Mouse (Mus musculus) MEL (cell line): ENCODE data around the gene Nr3c2. TPM values are rescaled to one million over a fixed set of nuclear protein-coding genes. Genes with fewer than 3 reads are reported as not detected.

Source experiments
- DNase-seq: peaks from one replicate; pipeline ENCODE4 v3.0.0; 2011; ENCODE audit warnings: low read depth, low spot score
- H3K27ac ChIP-seq: 2 replicates; pipeline ENCODE4 v1.5.1; 2012; ENCODE audit warnings: low read depth, mild to moderate bottlenecking, control low read depth, low read length, moderate library complexity; ENCODE audit not compliant: control insufficient read depth
- H3K27me3 ChIP-seq, 2 experiments: fragments of 150-350 bp in 1 of 2; sonication (generic) in 1 of 2; 2 replicates each; pipeline ENCODE4 v1.6.1; 2012; ENCODE audit warnings: low read length in 2 of 2, mild to moderate bottlenecking in 2 of 2, improper control_type of control experiment in 1 of 2, moderate library complexity in 1 of 2; ENCODE audit not compliant: insufficient read depth in 2 of 2, control insufficient read depth in 1 of 2
- H3K36me3 ChIP-seq, 2 experiments: 2 replicates each; pipeline ENCODE4 v1.6.1; 2012 to 2014; ENCODE audit warnings: low read length in 2 of 2, improper control_type of control experiment in 1 of 2, inconsistent platforms in 1 of 2, mild to moderate bottlenecking in 1 of 2; ENCODE audit not compliant: insufficient read depth in 2 of 2, control insufficient read depth in 1 of 2
- H3K4me1 ChIP-seq, 2 experiments: fragments of 150-350 bp in 1 of 2; sonication (generic) in 1 of 2; 2 replicates each; pipeline ENCODE4 v1.6.1; 2012; ENCODE audit warnings: low read length in 2 of 2, improper control_type of control experiment in 1 of 2, mild to moderate bottlenecking in 1 of 2; ENCODE audit not compliant: insufficient read depth in 2 of 2, control insufficient read depth in 1 of 2
- H3K4me3 ChIP-seq, 2 experiments: fragments of 150-350 bp in 1 of 2; sonication (generic) in 1 of 2; 2 replicates each; pipeline ENCODE4 v1.5.1; 2012; ENCODE audit warnings: low read depth in 2 of 2, low read length in 2 of 2, mild to moderate bottlenecking in 2 of 2, moderate library complexity in 2 of 2, control low read depth in 1 of 2, improper control_type of control experiment in 1 of 2; ENCODE audit not compliant: control insufficient read depth in 1 of 2, insufficient read depth in 1 of 2
- H3K79me2 ChIP-seq: 2 replicates; pipeline ENCODE4 v1.6.1; 2012; ENCODE audit warnings: mild to moderate bottlenecking, low read length, moderate library complexity; ENCODE audit not compliant: control insufficient read depth, poor library complexity, insufficient read depth
- H3K9ac ChIP-seq: 2 replicates; pipeline ENCODE4 v1.6.1; 2012; ENCODE audit warnings: low read depth, mild to moderate bottlenecking, control low read depth, low read length, moderate library complexity; ENCODE audit not compliant: control insufficient read depth, poor library complexity, severe bottlenecking
- H3K9me3 ChIP-seq: fragments of 150-350 bp; sonication (generic); replicated peaks from 2 replicates; pipeline ENCODE4 v1.6.1; 2012; ENCODE audit warnings: mild to moderate bottlenecking, low read length, improper control_type of control experiment, moderate library complexity; ENCODE audit not compliant: insufficient read depth
- CHD1 ChIP-seq: IDR thresholded peaks from 2 replicates; pipeline ENCODE4 v1.6.1; 2012; ENCODE audit warnings: low read depth, mild to moderate bottlenecking, inconsistent platforms, low read length, improper control_type of control experiment
- CHD2 ChIP-seq: IDR thresholded peaks from 2 replicates; pipeline ENCODE4 v1.6.1; 2011; ENCODE audit warnings: low read length, improper control_type of control experiment
- CTCF ChIP-seq, 3 experiments: IDR thresholded peaks in 2 of 3; conservative IDR thresholded peaks in 1 of 3; 2 replicates each; pipeline ENCODE4 v1.5.1; 2011 to 2012; ENCODE audit warnings: low read length in 3 of 3, low read depth in 2 of 3, mild to moderate bottlenecking in 2 of 3, improper control_type of control experiment in 1 of 3, inconsistent platforms in 1 of 3, mixed read lengths in 1 of 3, moderate library complexity in 1 of 3; ENCODE audit not compliant: control insufficient read depth in 1 of 3, insufficient read depth in 1 of 3, poor library complexity in 1 of 3, severe bottlenecking in 1 of 3
- ELF1 ChIP-seq: IDR thresholded peaks from 2 replicates; pipeline ENCODE4 v1.6.1; 2014; ENCODE audit warnings: low read depth, mild to moderate bottlenecking, inconsistent platforms, low read length, improper control_type of control experiment, moderate library complexity
- EP300 ChIP-seq, 2 experiments: IDR thresholded peaks; 2 replicates each; pipeline ENCODE4 v1.6.1; 2011; ENCODE audit warnings: improper control_type of control experiment in 2 of 2, low read length in 2 of 2, low read depth in 1 of 2, mild to moderate bottlenecking in 1 of 2
- GABPA ChIP-seq: IDR thresholded peaks from 2 replicates; pipeline ENCODE4 v1.6.1; 2012; ENCODE audit warnings: low read depth, mild to moderate bottlenecking, inconsistent platforms, low read length, improper control_type of control experiment, moderate library complexity
- GATA1 ChIP-seq: IDR thresholded peaks from 2 replicates; pipeline ENCODE4 v1.6.1; 2011; ENCODE audit warnings: low read depth, low read length, improper control_type of control experiment
- JUND ChIP-seq: IDR thresholded peaks from 2 replicates; pipeline ENCODE4 v1.6.1; 2011; ENCODE audit warnings: low read depth, mild to moderate bottlenecking, improper control_type of control experiment, low read length
- KAT2A ChIP-seq: conservative IDR thresholded peaks from 2 replicates; pipeline ENCODE4 v1.6.1; 2012; ENCODE audit warnings: low read depth, low read length, improper control_type of control experiment, inconsistent platforms
- MAX ChIP-seq: IDR thresholded peaks from 2 replicates; pipeline ENCODE4 v1.6.1; 2011; ENCODE audit warnings: low read length, improper control_type of control experiment
- MEF2A ChIP-seq: IDR thresholded peaks from 2 replicates; pipeline ENCODE4 v1.6.1; 2014; ENCODE audit warnings: low read depth, mild to moderate bottlenecking, inconsistent platforms, low read length, improper control_type of control experiment; ENCODE audit not compliant: poor library complexity, insufficient replicate concordance, severe bottlenecking; ENCODE audit errors: extremely low read depth
- MXI1 ChIP-seq: IDR thresholded peaks from 2 replicates; pipeline ENCODE4 v1.6.1; 2011; ENCODE audit warnings: mild to moderate bottlenecking, low read depth, low read length, improper control_type of control experiment
- MYC ChIP-seq: IDR thresholded peaks from 2 replicates; pipeline ENCODE4 v1.6.1; 2011; ENCODE audit warnings: low read depth, mild to moderate bottlenecking, low read length, improper control_type of control experiment, moderate library complexity
- NELFE ChIP-seq: IDR thresholded peaks from 2 replicates; pipeline ENCODE4 v1.6.1; 2011; ENCODE audit warnings: low read depth, low read length, improper control_type of control experiment
- POLR2A ChIP-seq, 2 experiments: IDR thresholded peaks; 2 replicates each; pipeline ENCODE4 v1.6.1; 2011 to 2012; ENCODE audit warnings: low read length in 2 of 2, mild to moderate bottlenecking in 2 of 2, control low read depth in 1 of 2, improper control_type of control experiment in 1 of 2, low read depth in 1 of 2, moderate library complexity in 1 of 2; ENCODE audit not compliant: control insufficient read depth in 1 of 2, insufficient read depth in 1 of 2, poor library complexity in 1 of 2
- POLR2AphosphoS2 ChIP-seq: IDR thresholded peaks from 2 replicates; pipeline ENCODE4 v1.6.1; 2011; ENCODE audit warnings: low read length, improper control_type of control experiment
- RCOR1 ChIP-seq: IDR thresholded peaks from 2 replicates; pipeline ENCODE4 v1.6.1; 2012; ENCODE audit warnings: low read depth, mild to moderate bottlenecking, inconsistent platforms, low read length, improper control_type of control experiment
- SIN3A ChIP-seq: IDR thresholded peaks from 2 replicates; pipeline ENCODE4 v1.6.1; 2012; ENCODE audit warnings: low read length, improper control_type of control experiment, inconsistent platforms
- TBP ChIP-seq: IDR thresholded peaks from 2 replicates; pipeline ENCODE4 v1.8.0; 2011; ENCODE audit warnings: low read depth, low read length, improper control_type of control experiment
- TCF12 ChIP-seq: IDR thresholded peaks from 2 replicates; pipeline ENCODE4 v1.6.1; 2014; ENCODE audit warnings: low read depth, mild to moderate bottlenecking, inconsistent platforms, low read length, improper control_type of control experiment, moderate library complexity
- USF1 ChIP-seq: IDR thresholded peaks from 2 replicates; pipeline ENCODE4 v1.6.1; 2014; ENCODE audit warnings: low read depth, mild to moderate bottlenecking, inconsistent platforms, low read length, improper control_type of control experiment, moderate library complexity
- USF2 ChIP-seq, 2 experiments: IDR thresholded peaks; 2 replicates each; pipeline ENCODE4 v1.6.1; 2011 to 2012; ENCODE audit warnings: improper control_type of control experiment in 2 of 2, low read length in 2 of 2, borderline replicate concordance in 1 of 2, inconsistent platforms in 1 of 2, low read depth in 1 of 2, mild to moderate bottlenecking in 1 of 2; ENCODE audit not compliant: insufficient read depth in 1 of 2
- ZC3H11A ChIP-seq: IDR thresholded peaks from 2 replicates; pipeline ENCODE4 v1.6.1; 2012; ENCODE audit warnings: low read depth, mild to moderate bottlenecking, inconsistent platforms, low read length, improper control_type of control experiment
- ZKSCAN1 ChIP-seq: IDR thresholded peaks from 2 replicates; pipeline ENCODE4 v1.6.1; 2012; ENCODE audit warnings: low read depth, mild to moderate bottlenecking, inconsistent platforms, low read length, improper control_type of control experiment, moderate library complexity
- polyA plus RNA-seq, 2 experiments: library from polyadenylated mRNA; stranded (reverse) in 1 of 2; unstranded in 1 of 2; fragments of >175 nt in 1 of 2; fragments of >200 nt in 1 of 2; gene quantifications; 2 replicates each; pipeline versions ENCODE4 v1.2.1 to v1.2.4; 2012; ENCODE audit warnings: low replicate concordance in 2 of 2, low read depth in 1 of 2; ENCODE audit not compliant: insufficient read length in 2 of 2, insufficient read depth in 1 of 2, missing spikeins in 1 of 2
- total RNA-seq: library from RNA; depleted of rRNA; stranded (reverse); fragments of 300-350 nt; gene quantifications from 2 replicates; pipeline ENCODE4 v1.2.3, GENCODE M21; 2012

Gene Nr3c2
- total and polyA plus RNA-seq, 3 experiments = 1.0 to 1.5 TPM; not detected in 1

- Histone ChIP-seq H3K79me2 (no peaks in the 10 kb centered on the region), H3K9ac (no peak overlapping the region), H3K27me3 (no peaks in the 10 kb centered on the region), H3K36me3 (no peaks in the 10 kb centered on the region), H3K9me3 (no peaks in the 10 kb centered on the region), H3K4me3 (no peak overlapping the region), H3K4me1 (no peaks in the 10 kb centered on the region), H3K27ac (no peak overlapping the region)
- TF ChIP-seq MXI1 (no peak), MAX (no peak), JUND (no peak), MEF2A (no peak), SIN3A (no peak), ZKSCAN1 (no peak), POLR2AphosphoS2 (no peak), USF1 (no peak), MYC (no peak), ELF1 (no peak), ZC3H11A (no peak), RCOR1 (no peak), KAT2A (no peak), CHD1 (no peak), TBP (no peak)
- DNase-seq = no peak
Measured at GRCm38 (mm10) chr8:76928326-76928725, 29.1 kb downstream of the Nr3c2 start.

GRCm38 (mm10) chr8:76928808-76929207 is 29.6 kb downstream of the Nr3c2 start:
- Histone ChIP-seq H3K9me3 (no peaks in the 10 kb centered on the region), H3K36me3 (no peaks in the 10 kb centered on the region), H3K27ac (no peak overlapping the region), H3K4me3 (no peak overlapping the region), H3K9ac (no peak overlapping the region), H3K79me2 (no peaks in the 10 kb centered on the region), H3K27me3 (no peaks in the 10 kb centered on the region), H3K4me1 (no peaks in the 10 kb centered on the region)
- TF ChIP-seq JUND (no peak), ELF1 (no peak), TCF12 (no peak), MYC (no peak), POLR2A (IDR thresholded peaks at IDR 0.05; ENCODE audit: control insufficient read depth in 1 of 2, insufficient read depth in 1 of 2, low read depth in 1 of 2, low read length in 2 of 2, poor library complexity in 1 of 2) (no peak), CHD2 (no peak), GABPA (no peak), MAX (no peak), CTCF (IDR thresholded peaks at IDR 0.05 in 2 of 3, conservative IDR thresholded peaks at IDR 0.05 in 1 of 3; ENCODE audit: control insufficient read depth in 1 of 3, insufficient read depth in 1 of 3, low read depth in 2 of 3, low read length in 3 of 3, poor library complexity in 1 of 3, severe bottlenecking in 1 of 3) (no peak), NELFE (no peak), EP300 (IDR thresholded peaks at IDR 0.05; ENCODE audit: low read depth in 1 of 2, low read length in 2 of 2) (no peak), USF2 (IDR thresholded peaks at IDR 0.05; ENCODE audit: borderline replicate concordance in 1 of 2, insufficient read depth in 1 of 2, low read depth in 1 of 2, low read length in 2 of 2) (no peak), GATA1 (no peak)
- no peak for DNase-seq
